Mouse (Mus musculus): Measurements from ENCODE around the gene Nfix.

GRCm38 (mm10) chr8:84813059-84813458 is 12.9 kb upstream of the Nfix start:
- TF ChIP-seq CTCF (conservative IDR thresholded peaks at IDR 0.05; ENCODE audit: low read length) = peak; percentile 74
- TF ChIP-seq POU5F1 (IDR thresholded peaks at IDR 0.05; ENCODE audit: borderline replicate concordance, low read length) = no peak
